In genomic region chr9:43071176-43071575, GRCm38 (mm10) we compare ENCODE assay signal across 12 mouse cellular contexts. TPM values are rescaled to one million over a fixed set of nuclear protein-coding genes. Genes with fewer than 3 reads are reported as not detected.
DNase-seq lines count a peak whose midpoint lies in the region; ATAC-seq and TF ChIP-seq lines count a peak whose summit lies in the region.
"Had no signal": no experiment of that assay in that cellular context is flagged by ENCODE, and none has a peak within 500 bp of the region (broad histone marks: within the 10 kb centered on the region; RNA-seq: fewer than 3 reads in every experiment).

No protein-coding gene starts in this region.

- no peak overlapping the region for H3K9ac ChIP-seq in kidney, embryonic 15.5 days
- H3K9ac ChIP-seq in forebrain, postnatal 0 days = peak overlapping the region; percentile 61
- H3K9ac ChIP-seq in midbrain, embryonic 16.5 days (ENCODE audit: low read depth, low read length) = peak overlapping the region; percentile 69; the same call in 1 of the 2 replicates
- H3K9ac ChIP-seq: limb, embryonic 12.5 days had no signal

- peak; percentile 66; the same call in 1 of the 2 replicates for ATAC-seq in kidney, embryonic 15.5 days (replicated peaks; ENCODE audit: low FRiP score)
- peak; percentile 97 for ATAC-seq in forebrain, postnatal 0 days
- ATAC-seq in midbrain, embryonic 16.5 days = peak; percentile 95

- 20% methylated on average over 4 of the region's 4 CpGs for WGBS in kidney, embryonic 15.5 days
- 11% methylated on average over 4 of the region's 4 CpGs for WGBS in forebrain, postnatal 0 days
- 2% methylated on average over 4 of the region's 4 CpGs for WGBS in midbrain, embryonic 16.5 days

- no peaks in the 10 kb centered on the region for H3K36me3 ChIP-seq in kidney, embryonic 15.5 days
- no peaks in the 10 kb centered on the region for H3K36me3 ChIP-seq in forebrain, postnatal 0 days (ENCODE audit: insufficient read depth)
- H3K36me3 ChIP-seq in midbrain, embryonic 16.5 days (ENCODE audit: control insufficient read depth, insufficient read depth, low read length) = no peaks in the 10 kb centered on the region
- H3K36me3 ChIP-seq: limb, embryonic 12.5 days had no signal

- peak; percentile 69 for TF ChIP-seq CTCF in forebrain, postnatal 0 days (IDR thresholded peaks at IDR 0.05; ENCODE audit: low read depth)

- H3K4me2 ChIP-seq in kidney, embryonic 15.5 days = no peak overlapping the region
- H3K4me2 ChIP-seq in forebrain, postnatal 0 days (ENCODE audit: low read depth) = peak overlapping the region; percentile 34
- H3K4me2 ChIP-seq in midbrain, embryonic 16.5 days (ENCODE audit: low read length) = peak overlapping the region; percentile 39
- H3K4me2 ChIP-seq: limb, embryonic 12.5 days had no signal

- no peak overlapping the region for H3K4me3 ChIP-seq in kidney, embryonic 15.5 days (replicated peaks)
- peak overlapping the region; percentile 46 for H3K4me3 ChIP-seq in forebrain, postnatal 0 days (ENCODE audit: low read depth, low read length)
- H3K4me3 ChIP-seq in midbrain, embryonic 16.5 days (ENCODE audit: low read depth, low read length) = peak overlapping the region; percentile 48
- H3K4me3 ChIP-seq: limb, embryonic 12.5 days had no signal

- no peaks in the 10 kb centered on the region for H3K9me3 ChIP-seq in kidney, embryonic 15.5 days (replicated peaks)
- no peaks in the 10 kb centered on the region for H3K9me3 ChIP-seq in forebrain, postnatal 0 days (ENCODE audit: low read length)
- no peaks in the 10 kb centered on the region for H3K9me3 ChIP-seq in midbrain, embryonic 16.5 days (replicated peaks; ENCODE audit: control insufficient read depth, low read length, poor library complexity, severe bottlenecking)
- H3K9me3 ChIP-seq: limb, embryonic 12.5 days had no signal

- H3K27ac ChIP-seq in kidney, embryonic 15.5 days = peak overlapping the region; percentile 68
- H3K27ac ChIP-seq in forebrain, postnatal 0 days (ENCODE audit: low read depth, low read length) = peak overlapping the region; percentile 86
- peak overlapping the region; percentile 89 for H3K27ac ChIP-seq in midbrain, embryonic 16.5 days (ENCODE audit: low read length)
- H3K27ac ChIP-seq: limb, embryonic 12.5 days; macrophage had no signal

- H3K4me1 ChIP-seq in kidney, embryonic 15.5 days = peaks cover 43% of the 10 kb centered on the region
- peaks cover 31% of the 10 kb centered on the region for H3K4me1 ChIP-seq in forebrain, postnatal 0 days (ENCODE audit: insufficient read depth)
- H3K4me1 ChIP-seq in midbrain, embryonic 16.5 days (ENCODE audit: control insufficient read depth, insufficient read depth, low read length) = peaks cover 33% of the 10 kb centered on the region

- no peak for DNase-seq in kidney, adult 11 months
- peak; percentile 44 for DNase-seq in R1 (ENCODE audit: low read depth, low spot score)
- peak; percentile 85 for DNase-seq in forebrain, postnatal 0 days
- DNase-seq in adrenal gland, postnatal 4 days (ENCODE audit: low spot score in 2 of 2) = no peak
- no peak for DNase-seq in gastrocnemius, postnatal 25 days
- DNase-seq in spleen, postnatal 10 days (ENCODE audit: low spot score in 2 of 2) = no peak
- DNase-seq: gastrocnemius, postnatal 10 days; kidney, postnatal 25 days had no signal

- no peaks in the 10 kb centered on the region for H3K27me3 ChIP-seq in kidney, embryonic 15.5 days
- H3K27me3 ChIP-seq in forebrain, postnatal 0 days (ENCODE audit: insufficient read depth, low read length) = no peaks in the 10 kb centered on the region
- no peaks in the 10 kb centered on the region for H3K27me3 ChIP-seq in midbrain, embryonic 16.5 days (ENCODE audit: control insufficient read depth, insufficient read depth, low read depth, low read length)
- H3K27me3 ChIP-seq: limb, embryonic 12.5 days had no signal

RNA-seq across cellular contexts. Expression of gene Arhgef12, which starts 35.9 kb away (rescaled TPM):
- polyA plus RNA-seq in kidney, embryonic 15.5 days (2015; fragmentation: Nextera tagmentation; extraction: Ambion mirVana) = 14.6 and 15.5 TPM in 2 replicates
- 91.7 and 98.7 TPM in 2 replicates for total RNA-seq in forebrain, postnatal 0 days (2014; rRNA removed)
- polyA plus RNA-seq in forebrain, postnatal 0 days (2015; fragmentation: Nextera tagmentation; extraction: Ambion mirVana) = 6.5 and 12.2 TPM in 2 replicates
- 22.1 and 23.6 TPM in 2 replicates for polyA plus RNA-seq in midbrain, embryonic 16.5 days (2015; fragmentation: Nextera tagmentation; extraction: Ambion mirVana)
- 100 to 1,000 TPM in 1 of 2 experiments, 10 to 100 TPM in 1; 98.7 to 111 TPM for total RNA-seq in adrenal gland, postnatal 4 days (2021)
- 10 to 100 TPM; 49.0 to 51.4 TPM for total RNA-seq in gastrocnemius, postnatal 25 days (2021)

RNA-seq across cellular contexts. Expression of gene Tmem136, which starts 45.2 kb away (rescaled TPM):
- 7.5 and 8.6 TPM in 2 replicates for polyA plus RNA-seq in kidney, embryonic 15.5 days (2015; fragmentation: Nextera tagmentation; extraction: Ambion mirVana)
- 6.0 and 6.2 TPM in 2 replicates for total RNA-seq in forebrain, postnatal 0 days (2014; rRNA removed)
- polyA plus RNA-seq in forebrain, postnatal 0 days (2015; fragmentation: Nextera tagmentation; extraction: Ambion mirVana) = 6.8 and 7.5 TPM in 2 replicates
- polyA plus RNA-seq in midbrain, embryonic 16.5 days (2015; fragmentation: Nextera tagmentation; extraction: Ambion mirVana) = 11.2 TPM in 2 replicates
- total RNA-seq in adrenal gland, postnatal 4 days (2021) = 1 to 10 TPM; 6.5 to 8.6 TPM
- total RNA-seq in gastrocnemius, postnatal 25 days (2021) = 1 to 10 TPM; 1.0 to 1.4 TPM
- polyA plus RNA-seq: macrophage had no signal

Comparison
In these comparisons a context has a peak if more than half of its experiments do, and no peak if none do; other contexts are left out.
1. DNase-seq: peak in R1 (single experiment) and forebrain, postnatal 0 days (single experiment); none in kidney, adult 11 months (single experiment), adrenal gland, postnatal 4 days (0 of 2), gastrocnemius, postnatal 25 days (single experiment) and spleen, postnatal 10 days (0 of 2).
2. Peak in every context shown above with its lines, with median percentiles within 50 percentile points of each other: ATAC-seq and H3K27ac ChIP-seq.